Mouse (Mus musculus): ENCODE measurements at regions not wholly inside any gene's neighbourhood (a gene's known extent, or its start where the extent isn't known, plus 50 kb on each side); places are given as distances from the start of the nearest gene placed in this dataset.

DNA sequence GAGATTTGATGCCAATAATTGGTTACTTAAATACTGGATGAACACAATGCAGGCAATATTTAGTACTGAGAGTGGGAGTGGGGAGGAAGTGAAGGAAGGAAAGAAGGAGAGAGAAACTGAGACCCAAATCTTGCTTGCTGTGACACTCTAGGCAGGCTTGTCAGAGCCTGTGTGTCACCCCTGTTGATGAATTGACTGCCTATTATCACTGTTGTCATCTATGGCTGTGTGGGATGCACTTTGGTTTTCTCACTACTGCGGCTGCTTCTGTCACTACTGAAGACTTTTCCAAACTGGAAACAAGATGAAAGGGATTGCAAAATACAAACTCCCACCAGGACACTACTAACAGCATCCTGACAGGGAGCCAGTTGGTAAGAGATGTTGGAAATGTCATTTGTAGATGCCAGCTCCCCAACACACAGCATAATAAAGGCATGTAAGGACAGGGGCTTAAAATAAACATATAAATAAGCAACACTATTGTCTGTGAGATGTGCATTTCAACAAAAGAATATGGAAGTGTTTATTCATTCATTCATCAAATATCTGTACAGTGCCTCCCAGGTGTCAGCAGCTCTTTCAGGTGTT is 207.0 kb upstream of the Ufl1 start:
- Histone ChIP-seq H3K27me3 (ENCODE audit: control insufficient read depth, insufficient read depth, low read length) (no peaks in the 10 kb centered on the region), H3K27ac (ENCODE audit: control insufficient read depth, insufficient read depth, low read depth, low read length) (no peak overlapping the region), H3K4me1 (ENCODE audit: control insufficient read depth, insufficient read depth, low read length) (no peaks in the 10 kb centered on the region), H3K4me3 (ENCODE audit: control insufficient read depth, low read depth, low read length) (no peak overlapping the region), H3K36me3 (ENCODE audit: control insufficient read depth, insufficient read depth, low read length) (no peaks in the 10 kb centered on the region)
- no peak for TF ChIP-seq POLR2A (IDR thresholded peaks at IDR 0.05; ENCODE audit: control insufficient read depth, low read depth, low read length)

DNA sequence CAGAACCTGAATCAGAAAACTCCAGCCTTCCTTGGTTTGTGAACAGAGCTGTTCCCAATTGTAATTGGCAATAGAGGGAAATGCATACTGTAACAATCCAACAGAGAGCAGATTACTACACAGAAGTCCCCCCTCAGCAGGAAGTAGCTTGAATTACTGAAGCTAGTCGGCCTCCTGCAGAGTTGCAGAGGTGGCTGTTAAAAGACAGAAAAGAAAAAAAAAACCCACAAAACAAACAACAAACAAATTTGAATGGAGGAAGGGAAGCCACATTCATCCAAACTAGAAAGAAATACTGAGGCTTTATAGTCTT is 202.0 kb upstream of the Ufl1 start:
- H3K4me3 ChIP-seq (ENCODE audit: control insufficient read depth, low read depth, low read length) = no peak overlapping the region
- no peaks in the 10 kb centered on the region for H3K27me3 ChIP-seq (ENCODE audit: control insufficient read depth, insufficient read depth, low read length)
- TF ChIP-seq POLR2A (IDR thresholded peaks at IDR 0.05; ENCODE audit: control insufficient read depth, low read depth, low read length) (no peak), CTCF (IDR thresholded peaks at IDR 0.05; ENCODE audit: control insufficient read depth, insufficient read depth, insufficient replicate concordance, low read depth, low read length) (no peak)
- no peaks in the 10 kb centered on the region for H3K4me1 ChIP-seq (ENCODE audit: control insufficient read depth, insufficient read depth, low read length)
- no peak overlapping the region for H3K27ac ChIP-seq (ENCODE audit: control insufficient read depth, insufficient read depth, low read depth, low read length)
- no peaks in the 10 kb centered on the region for H3K36me3 ChIP-seq (ENCODE audit: control insufficient read depth, insufficient read depth, low read length)

DNA sequence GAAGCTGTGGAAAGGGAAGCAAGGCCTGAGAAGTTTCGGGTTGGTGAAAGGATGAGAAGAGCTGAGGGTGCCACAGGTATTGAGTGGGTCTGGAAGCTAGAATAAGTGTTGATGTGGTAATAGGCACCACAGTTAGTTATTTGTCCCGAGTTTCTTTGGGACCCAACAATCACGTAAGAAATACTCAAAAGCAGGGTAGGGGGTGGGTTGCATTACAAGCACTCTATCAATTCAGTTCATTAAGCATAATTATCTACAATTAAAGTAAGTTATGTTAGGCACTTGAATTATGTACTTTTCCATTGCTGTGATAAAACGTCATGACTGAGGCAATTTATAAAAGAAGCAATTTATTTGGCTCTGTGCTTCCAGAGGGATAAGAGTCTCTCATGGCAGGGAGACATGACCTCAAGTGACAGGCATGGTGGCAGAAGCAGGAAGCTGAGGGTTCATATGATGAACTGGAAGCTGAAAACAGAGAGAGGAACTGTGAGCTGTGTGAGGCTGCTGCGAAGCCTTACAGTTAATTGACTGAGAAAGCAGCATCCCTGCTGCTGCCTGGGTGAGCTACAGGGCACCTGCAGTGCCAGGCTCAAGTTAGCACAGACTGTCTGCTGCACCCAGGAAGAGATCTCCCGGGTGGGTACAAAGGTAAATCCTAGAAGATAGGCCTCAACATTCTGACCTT is 201.5 kb upstream of the Ufl1 start:
- Histone ChIP-seq H3K27me3 (ENCODE audit: control insufficient read depth, insufficient read depth, low read length) (no peaks in the 10 kb centered on the region), H3K27ac (ENCODE audit: control insufficient read depth, insufficient read depth, low read depth, low read length) (no peak overlapping the region), H3K4me3 (ENCODE audit: control insufficient read depth, low read depth, low read length) (no peak overlapping the region), H3K4me1 (ENCODE audit: control insufficient read depth, insufficient read depth, low read length) (no peaks in the 10 kb centered on the region), H3K36me3 (ENCODE audit: control insufficient read depth, insufficient read depth, low read length) (no peaks in the 10 kb centered on the region)
- no peak for TF ChIP-seq POLR2A (IDR thresholded peaks at IDR 0.05; ENCODE audit: control insufficient read depth, low read depth, low read length)
- no peak for TF ChIP-seq CTCF (IDR thresholded peaks at IDR 0.05; ENCODE audit: control insufficient read depth, insufficient read depth, insufficient replicate concordance, low read depth, low read length)

DNA sequence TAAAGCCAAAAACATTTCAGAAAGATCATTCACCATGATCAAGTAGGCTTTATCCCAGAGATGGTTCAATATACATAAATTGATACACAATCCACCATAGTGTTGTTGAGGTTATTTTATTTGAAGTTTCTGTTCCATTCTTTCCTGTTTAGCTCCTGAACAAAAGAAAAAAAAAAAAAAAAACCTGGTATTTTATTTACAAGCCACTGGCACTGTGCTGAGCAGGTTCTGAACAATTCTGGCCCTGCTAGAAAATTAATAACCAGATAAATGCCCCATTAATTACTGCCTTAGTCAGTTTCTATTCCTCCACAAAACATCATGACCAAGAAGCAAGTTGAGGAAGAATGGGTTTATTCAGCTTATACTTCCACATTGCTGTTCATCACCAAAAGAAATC is 191.4 kb upstream of the Ufl1 start:
- Histone ChIP-seq H3K4me3 (ENCODE audit: control insufficient read depth, low read depth, low read length) (no peak overlapping the region), H3K4me1 (ENCODE audit: control insufficient read depth, insufficient read depth, low read length) (no peaks in the 10 kb centered on the region), H3K27me3 (ENCODE audit: control insufficient read depth, insufficient read depth, low read length) (no peaks in the 10 kb centered on the region), H3K36me3 (ENCODE audit: control insufficient read depth, insufficient read depth, low read length) (no peaks in the 10 kb centered on the region), H3K27ac (ENCODE audit: control insufficient read depth, insufficient read depth, low read depth, low read length) (no peak overlapping the region)
- TF ChIP-seq CTCF (IDR thresholded peaks at IDR 0.05; ENCODE audit: control insufficient read depth, insufficient read depth, insufficient replicate concordance, low read depth, low read length) = no peak

DNA sequence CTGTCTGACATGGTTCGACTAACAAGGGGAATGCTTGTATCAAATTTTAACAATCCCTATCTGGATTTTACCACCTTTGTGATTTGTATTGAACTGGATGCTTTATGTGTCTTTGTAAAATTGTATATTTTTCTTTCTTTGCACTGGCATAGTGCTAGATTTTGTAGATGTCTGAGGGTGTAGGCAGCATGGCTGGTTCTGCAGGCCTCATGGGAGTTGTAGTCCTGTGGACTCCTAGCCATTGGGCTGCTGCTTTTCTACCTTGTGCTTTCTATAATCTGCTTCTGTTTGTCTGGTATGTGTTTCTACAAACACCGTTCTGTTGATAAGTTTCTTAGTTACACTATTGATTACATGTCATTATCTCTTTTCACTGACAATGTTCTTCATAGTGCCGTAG is 184.9 kb upstream of the Ufl1 start:
- H3K36me3 ChIP-seq (ENCODE audit: control insufficient read depth, insufficient read depth, low read length) = no peaks in the 10 kb centered on the region
- no peaks in the 10 kb centered on the region for H3K4me1 ChIP-seq (ENCODE audit: control insufficient read depth, insufficient read depth, low read length)
- H3K27me3 ChIP-seq (ENCODE audit: control insufficient read depth, insufficient read depth, low read length) = no peaks in the 10 kb centered on the region
- TF ChIP-seq POLR2A (IDR thresholded peaks at IDR 0.05; ENCODE audit: control insufficient read depth, low read depth, low read length) (no peak), CTCF (IDR thresholded peaks at IDR 0.05; ENCODE audit: control insufficient read depth, insufficient read depth, insufficient replicate concordance, low read depth, low read length) (no peak)
- H3K27ac ChIP-seq (ENCODE audit: control insufficient read depth, insufficient read depth, low read depth, low read length) = no peak overlapping the region
- no peak overlapping the region for H3K4me3 ChIP-seq (ENCODE audit: control insufficient read depth, low read depth, low read length)

DNA sequence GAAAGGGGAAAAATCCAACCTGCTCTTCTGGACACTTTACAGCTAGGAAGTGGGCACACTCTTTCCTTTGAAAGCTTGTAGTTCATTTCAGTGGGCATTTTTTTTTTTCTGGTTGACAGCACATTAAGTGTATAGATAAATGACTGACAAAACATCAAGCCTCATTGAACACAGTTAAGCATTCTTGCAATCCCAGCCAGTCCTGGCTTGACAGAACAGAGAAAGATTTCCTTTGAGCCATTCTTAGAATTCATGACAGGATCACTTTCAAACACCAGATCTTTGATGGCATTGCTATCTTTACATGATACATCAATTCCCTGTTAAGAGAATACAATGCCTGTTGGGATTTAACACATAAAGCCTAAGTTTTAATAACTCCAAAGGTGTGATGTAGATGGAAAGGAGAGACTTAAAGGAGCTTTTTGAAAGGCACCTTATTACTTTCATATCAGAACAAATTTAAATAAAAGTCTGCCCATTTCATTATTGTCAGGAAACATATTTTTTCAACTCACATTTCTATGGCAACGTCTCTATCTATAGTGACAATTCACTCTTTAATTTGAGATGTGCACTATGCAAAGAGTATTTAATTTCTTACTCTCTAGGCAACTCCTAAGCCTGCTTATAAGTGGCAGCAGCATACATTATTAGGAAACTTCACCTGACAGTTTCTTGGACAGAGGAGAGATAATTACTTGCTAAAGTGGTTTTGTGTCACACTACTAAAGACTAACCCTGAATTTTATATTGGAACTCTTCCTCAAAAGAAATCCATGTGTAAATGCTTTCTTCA is 183.4 kb upstream of the Ufl1 start:
- no peak for TF ChIP-seq POLR2A (IDR thresholded peaks at IDR 0.05; ENCODE audit: control insufficient read depth, low read depth, low read length)
- no peak for TF ChIP-seq CTCF (IDR thresholded peaks at IDR 0.05; ENCODE audit: control insufficient read depth, insufficient read depth, insufficient replicate concordance, low read depth, low read length)

DNA sequence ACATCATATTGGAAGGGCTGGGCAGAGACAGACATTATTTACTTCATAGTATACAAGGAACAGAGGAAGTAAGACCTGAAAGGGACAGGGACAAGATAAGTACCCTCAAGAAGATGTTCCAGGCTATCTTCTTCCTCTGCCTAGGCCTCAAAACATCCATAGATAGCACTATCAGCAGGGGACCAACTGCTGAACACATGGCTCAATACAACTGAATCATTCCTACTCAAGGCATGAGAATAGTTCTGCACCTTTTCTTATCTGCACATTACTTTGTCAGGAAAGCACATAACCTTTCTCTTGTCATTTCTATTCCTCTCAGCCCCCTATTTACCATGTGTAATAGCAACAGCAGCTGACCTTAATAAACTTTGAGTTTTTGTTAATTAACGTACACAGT is 182.4 kb upstream of the Ufl1 start:
- no peaks in the 10 kb centered on the region for H3K36me3 ChIP-seq (ENCODE audit: control insufficient read depth, insufficient read depth, low read length)
- H3K4me3 ChIP-seq (ENCODE audit: control insufficient read depth, low read depth, low read length) = no peak overlapping the region
- TF ChIP-seq POLR2A (IDR thresholded peaks at IDR 0.05; ENCODE audit: control insufficient read depth, low read depth, low read length) = no peak
- H3K27me3 ChIP-seq (ENCODE audit: control insufficient read depth, insufficient read depth, low read length) = no peaks in the 10 kb centered on the region
- H3K4me1 ChIP-seq (ENCODE audit: control insufficient read depth, insufficient read depth, low read length) = no peaks in the 10 kb centered on the region
- no peak overlapping the region for H3K27ac ChIP-seq (ENCODE audit: control insufficient read depth, insufficient read depth, low read depth, low read length)

More for the DNA sequence above, 183.4 kb upstream of the Ufl1 start:
- Histone ChIP-seq H3K27ac (ENCODE audit: control insufficient read depth, insufficient read depth, low read depth, low read length) (no peak overlapping the region), H3K27me3 (ENCODE audit: control insufficient read depth, insufficient read depth, low read length) (no peaks in the 10 kb centered on the region), H3K4me3 (ENCODE audit: control insufficient read depth, low read depth, low read length) (no peak overlapping the region), H3K36me3 (ENCODE audit: control insufficient read depth, insufficient read depth, low read length) (no peaks in the 10 kb centered on the region), H3K4me1 (ENCODE audit: control insufficient read depth, insufficient read depth, low read length) (no peaks in the 10 kb centered on the region)
